Mouse (Mus musculus) A20 (cell line): Measurements from ENCODE around the gene Ndrg4.

ENCODE experiments used
- DNase-seq: peaks from one replicate; pipeline ENCODE4 v3.0.0-alpha.2; 2011; ENCODE audit warnings: low read depth, low spot score

The Ndrg4 gene

DNA sequence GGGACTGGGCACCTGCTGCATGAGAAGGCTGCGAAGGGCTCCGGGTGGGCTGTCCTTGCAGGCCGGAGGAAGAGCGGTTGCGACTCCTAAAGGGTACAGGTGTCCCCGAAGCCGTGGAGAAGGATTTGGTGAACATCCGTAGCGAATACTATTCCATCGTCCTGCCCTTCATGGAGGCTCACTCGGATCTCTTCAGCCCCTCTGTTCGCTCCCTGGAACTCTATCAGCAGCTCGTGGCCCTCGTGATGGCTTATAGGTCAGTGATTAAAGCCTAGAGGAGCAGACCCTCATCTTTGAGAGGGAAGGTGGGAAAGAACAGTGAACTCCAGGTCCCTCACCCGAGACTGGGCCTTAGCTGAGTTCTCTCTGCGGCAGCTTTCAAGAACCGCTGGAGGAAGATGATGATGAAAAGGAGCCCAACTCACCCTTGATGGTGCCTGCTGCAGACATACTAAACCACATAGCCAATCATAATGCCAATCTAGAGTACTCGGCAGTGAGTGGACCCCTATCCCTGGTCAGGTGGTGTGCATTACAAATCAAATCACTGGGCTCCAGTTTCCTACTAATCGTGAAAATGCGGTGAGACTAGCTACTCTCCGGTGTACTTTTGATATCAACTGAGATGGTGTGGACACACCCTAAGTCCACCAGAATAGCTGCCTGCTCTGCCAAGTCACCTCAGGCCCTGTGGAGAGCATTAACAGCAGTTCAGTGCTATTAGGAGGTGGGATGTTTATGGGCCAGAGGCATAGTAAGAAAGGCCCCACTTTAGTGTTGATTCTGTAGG, 40.0 kb downstream of the Ndrg4 start:
- DNase-seq: peak; percentile 52

DNA sequence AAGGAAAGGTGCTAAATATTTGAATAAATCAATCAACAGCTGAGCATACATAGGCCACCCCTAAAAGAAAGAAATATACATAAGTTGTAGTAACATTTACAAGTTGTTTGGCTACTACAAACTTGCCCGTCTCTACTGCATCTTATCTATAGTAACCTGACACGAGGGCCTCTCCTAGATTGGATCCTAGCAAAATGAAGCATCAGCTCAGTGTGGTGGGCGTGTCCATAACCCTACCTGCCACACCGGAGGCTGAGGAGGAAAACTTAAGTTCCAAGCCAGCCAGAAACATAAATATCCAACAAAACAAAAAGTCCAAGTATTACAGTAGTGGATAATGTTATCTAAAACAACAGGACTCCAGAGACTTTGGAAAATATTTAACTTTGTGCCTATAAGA, 50.8 kb downstream of the Ndrg4 start:
- no peak for DNase-seq

DNA sequence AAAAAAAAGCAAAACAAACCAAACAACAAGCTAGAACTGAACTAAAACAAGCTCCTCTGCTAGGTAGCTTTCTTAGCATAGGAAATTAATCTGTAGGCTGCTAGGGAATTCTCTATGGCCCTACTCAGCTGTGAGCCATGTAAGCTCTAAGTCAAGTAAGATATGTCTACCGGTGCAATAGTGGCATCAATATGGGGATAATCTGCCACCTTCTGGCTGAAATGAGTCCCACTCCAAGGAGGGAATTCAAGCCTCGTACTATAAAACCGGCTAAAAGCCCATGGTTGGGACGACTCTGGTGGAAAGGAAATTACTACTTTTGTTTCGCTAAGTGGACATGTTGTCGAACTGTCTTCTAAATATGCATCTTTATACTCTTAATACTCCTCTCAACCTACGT, 61.8 kb downstream of the Ndrg4 start:
- DNase-seq: peak; percentile 22

DNA sequence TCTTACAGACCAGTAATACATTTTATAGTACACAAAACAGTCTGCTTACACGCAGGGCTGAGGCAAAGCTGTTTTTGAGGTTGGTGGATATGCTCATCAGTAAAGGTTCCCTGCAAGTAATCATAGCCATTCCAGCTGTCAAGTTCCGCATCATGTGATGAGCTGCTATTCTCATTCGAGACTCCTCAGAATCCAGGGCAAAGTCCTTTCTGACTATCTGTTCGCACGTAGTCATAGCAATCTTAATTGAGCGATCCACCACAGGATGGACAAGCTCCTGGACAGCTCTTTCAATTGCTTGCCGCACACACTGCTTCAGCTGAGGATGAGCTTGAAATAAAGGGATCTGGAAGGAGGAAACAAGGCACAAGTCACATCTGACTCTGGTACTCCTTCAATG, 65.0 kb downstream of the Ndrg4 start:
- DNase-seq: no peak

DNA sequence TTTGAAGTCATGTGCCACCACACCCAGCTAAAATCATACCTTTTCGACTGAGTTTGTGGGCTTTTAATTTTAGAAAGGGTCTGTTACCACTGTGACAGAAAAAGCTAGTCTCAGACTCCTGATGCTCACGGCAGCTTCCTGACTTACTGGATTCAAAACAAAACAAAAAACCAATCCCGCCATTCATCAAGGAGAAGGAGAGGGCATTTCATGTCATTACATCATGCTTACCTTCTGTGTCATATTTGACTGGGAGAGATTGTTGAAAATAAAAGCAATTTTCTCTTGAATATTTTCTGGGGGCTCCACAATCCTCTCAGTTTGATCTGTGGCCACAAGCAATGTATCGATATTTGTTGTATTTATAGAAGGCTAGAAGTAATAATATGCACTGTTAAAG, 71.2 kb downstream of the Ndrg4 start:
- DNase-seq: no peak

DNA sequence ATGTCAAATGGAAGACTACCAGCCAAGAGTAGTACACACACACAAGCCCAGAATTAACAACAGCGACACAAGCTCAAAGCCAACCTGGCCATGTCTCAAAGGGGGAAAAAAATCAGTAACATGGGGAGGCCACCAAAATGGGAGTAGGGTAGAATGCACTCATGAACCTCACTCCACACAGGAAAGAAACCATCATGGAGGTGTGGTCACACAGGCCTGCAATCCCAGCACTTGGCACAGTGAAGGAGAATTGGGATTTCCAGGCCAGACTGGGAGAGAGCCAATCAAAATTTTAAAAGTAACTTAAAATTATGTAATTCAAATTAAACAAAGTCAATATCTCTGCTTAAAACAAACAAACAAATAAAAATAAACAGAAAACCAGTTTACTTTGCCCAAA, 75.1 kb downstream of the Ndrg4 start:
- no peak for DNase-seq

DNA sequence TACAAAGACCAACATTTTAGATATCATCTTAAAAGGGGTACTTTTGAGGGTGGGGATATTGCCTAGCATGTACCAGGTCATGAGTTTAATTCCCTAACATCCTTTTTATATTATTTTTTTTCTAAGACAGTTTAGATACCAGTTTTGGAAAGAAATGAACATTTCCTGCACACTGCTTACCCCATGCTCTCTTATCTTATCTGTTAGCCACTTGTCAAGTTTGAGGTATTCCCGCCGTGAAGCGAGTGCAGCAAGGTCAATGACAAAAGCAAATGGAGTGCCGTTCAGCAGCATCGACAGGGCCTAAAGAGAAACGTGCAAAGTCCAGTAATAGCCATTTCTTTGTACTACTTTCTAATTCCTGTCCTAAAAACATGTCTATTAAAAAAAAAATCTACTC, 83.5 kb downstream of the Ndrg4 start:
- no peak for DNase-seq

DNA sequence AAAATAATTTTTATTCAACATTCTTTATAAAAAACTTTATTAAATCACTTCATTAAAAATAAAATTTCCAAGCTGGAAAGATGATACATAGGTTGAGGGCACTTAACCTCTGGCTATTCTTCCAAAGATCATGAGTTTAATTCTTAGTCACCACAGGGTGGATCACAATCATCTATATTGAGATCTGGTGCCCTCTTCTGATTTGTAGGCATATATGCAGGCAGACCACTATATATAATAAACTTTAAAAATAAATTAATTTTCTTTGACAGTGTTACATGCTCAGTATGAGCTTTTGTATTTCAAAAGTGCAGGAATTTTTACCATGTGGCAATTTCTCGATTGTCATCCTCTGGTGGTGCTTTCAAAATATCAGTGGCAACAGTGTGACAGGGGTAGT, 87.4 kb downstream of the Ndrg4 start:
- no peak for DNase-seq
